Mouse (Mus musculus) stomach, postnatal 0 days (tissue): ENCODE measurements at regions not wholly inside any gene's neighbourhood (a gene's known extent, or its start where the extent isn't known, plus 50 kb on each side); places are given as distances from the start of the nearest gene placed in this dataset.

Experiments
- CTCF ChIP-seq: IDR thresholded peaks from 2 replicates; pipeline ENCODE4 v1.5.1; 2016; ENCODE audit warnings: antibody characterized with exemption, low read depth, mild to moderate bottlenecking, moderate library complexity
- EP300 ChIP-seq: optimal IDR thresholded peaks from 2 replicates; pipeline ENCODE3; 2016; ENCODE audit warnings: antibody characterized with exemption

DNA sequence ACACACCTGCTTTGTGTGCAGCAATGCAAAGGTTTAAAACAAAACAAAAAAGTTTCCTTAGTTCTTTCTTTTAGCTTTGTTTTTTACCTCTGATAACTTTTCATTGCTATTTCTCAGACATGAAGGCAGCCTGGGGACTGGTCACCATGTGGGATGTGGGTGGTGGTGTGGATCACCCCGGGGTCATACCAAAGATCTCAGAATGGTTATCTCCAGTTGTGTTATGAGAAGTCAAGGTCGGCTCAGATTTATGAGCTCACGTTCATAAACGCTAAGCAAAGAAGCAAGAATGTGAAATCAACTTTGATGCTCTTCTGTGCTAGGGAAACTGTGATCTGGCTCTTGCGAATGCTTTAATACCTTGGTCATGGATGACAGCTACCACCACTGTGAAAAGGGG, 102.3 kb upstream of the Map3k1 start:
- TF ChIP-seq EP300 (no peak), CTCF (no peak)
